Mouse (Mus musculus) ES-E14 (cell line): Measurements from ENCODE around the gene Hoxd10.

Experiments used
- CHD2 ChIP-seq: IDR thresholded peaks from 2 replicates; pipeline ENCODE4 v1.6.1; 2014; ENCODE audit warnings: mild to moderate bottlenecking, low read depth, low read length, inconsistent platforms
- HCFC1 ChIP-seq: IDR thresholded peaks from 2 replicates; pipeline ENCODE4 v1.6.1; 2012; ENCODE audit warnings: low read length, inconsistent platforms, borderline replicate concordance; ENCODE audit not compliant: insufficient read depth

DNA sequence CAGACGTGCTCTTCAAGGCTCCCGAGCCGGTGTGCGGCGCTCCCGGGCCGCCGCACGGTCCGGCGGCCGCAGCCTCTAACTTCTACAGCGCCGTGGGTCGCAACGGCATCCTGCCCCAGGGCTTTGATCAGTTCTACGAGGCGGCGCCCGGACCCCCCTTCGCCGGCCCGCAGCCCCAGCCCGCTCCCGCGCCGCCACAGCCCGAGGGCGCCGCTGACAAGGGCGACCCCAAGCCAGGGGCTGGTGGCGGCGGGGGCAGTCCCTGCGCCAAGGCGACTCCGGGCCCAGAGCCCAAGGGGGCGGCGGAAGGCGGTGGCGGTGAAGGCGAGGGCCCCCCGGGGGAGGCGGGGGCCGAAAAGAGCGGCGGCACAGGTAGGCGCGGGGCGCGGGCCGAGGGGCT, 8.9 kb upstream of the Hoxd10 start:
- no peak for TF ChIP-seq CHD2
- TF ChIP-seq HCFC1, result no peak
